ENCODE assay signal across 8 mouse cellular contexts in the genomic region with DNA sequence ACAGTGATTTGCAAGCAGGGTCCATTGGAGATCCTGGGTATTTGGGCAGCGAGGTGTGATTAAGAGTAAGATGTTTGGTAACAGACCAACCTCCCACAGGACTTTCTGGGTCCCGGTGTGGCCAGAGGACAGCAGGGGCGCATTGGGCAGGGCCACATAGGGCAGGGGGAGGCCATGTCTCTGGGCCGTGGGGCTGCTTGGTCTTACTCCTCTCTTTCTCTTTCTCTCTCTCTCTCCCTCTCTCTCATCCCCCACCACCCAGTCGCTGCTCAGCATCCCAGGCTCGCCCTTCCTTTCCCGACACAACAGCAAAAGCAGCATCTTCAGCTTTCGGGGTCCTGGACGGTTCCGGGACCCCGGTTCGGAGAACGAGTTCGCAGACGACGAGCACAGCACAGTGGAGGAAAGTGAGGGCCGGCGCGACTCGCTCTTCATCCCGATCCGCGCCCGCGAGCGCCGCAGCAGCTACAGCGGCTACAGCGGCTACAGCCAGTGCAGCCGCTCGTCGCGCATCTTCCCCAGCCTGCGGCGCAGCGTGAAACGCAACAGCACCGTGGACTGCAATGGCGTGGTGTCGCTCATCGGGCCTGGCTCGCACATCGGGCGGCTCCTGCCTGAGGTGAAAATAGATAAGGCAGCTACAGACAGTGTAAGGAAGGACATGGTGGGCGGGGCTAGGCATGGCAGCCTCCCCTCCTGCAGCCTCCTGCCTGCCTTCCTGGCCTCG.
DNase-seq lines count a peak whose midpoint lies in the region; ATAC-seq lines count a peak whose summit lies in the region.

No protein-coding gene starts in this region.

- H3K9me3 ChIP-seq in embryonic facial prominence, embryonic 13.5 days, result no peaks in the 10 kb centered on the region
- H3K9me3 ChIP-seq in hindbrain, embryonic 11.5 days (ENCODE audit: control insufficient read depth, low read length), result no peaks in the 10 kb centered on the region
- no peaks in the 10 kb centered on the region for H3K9me3 ChIP-seq in limb, embryonic 12.5 days
- H3K9me3 ChIP-seq in midbrain, embryonic 12.5 days, result no peaks in the 10 kb centered on the region
- H3K9me3 ChIP-seq in stomach, embryonic 14.5 days (ENCODE audit: control insufficient read depth, low read depth, low read length), result no peaks in the 10 kb centered on the region

- H3K4me2 ChIP-seq in embryonic facial prominence, embryonic 13.5 days, result peak overlapping the region; percentile 80
- peak overlapping the region; percentile 84 for H3K4me2 ChIP-seq in hindbrain, embryonic 11.5 days (replicated peaks; ENCODE audit: low read depth, low read length)
- peak overlapping the region; percentile 75 for H3K4me2 ChIP-seq in limb, embryonic 12.5 days
- peak overlapping the region; percentile 81 for H3K4me2 ChIP-seq in midbrain, embryonic 12.5 days (replicated peaks)
- H3K4me2 ChIP-seq in stomach, embryonic 14.5 days (replicated peaks; ENCODE audit: low read depth, low read length), result peak overlapping the region; percentile 73

- H3K4me3 ChIP-seq in embryonic facial prominence, embryonic 13.5 days, result peak overlapping the region; percentile 61
- peak overlapping the region; percentile 46 for H3K4me3 ChIP-seq in hindbrain, embryonic 11.5 days (ENCODE audit: low read depth, low read length)
- H3K4me3 ChIP-seq in limb, embryonic 12.5 days (replicated peaks), result peak overlapping the region; percentile 60
- peak overlapping the region; percentile 52 for H3K4me3 ChIP-seq in midbrain, embryonic 12.5 days
- H3K4me3 ChIP-seq in stomach, embryonic 14.5 days (ENCODE audit: low read depth, low read length), result peak overlapping the region; percentile 40

- no peaks in the 10 kb centered on the region for H3K36me3 ChIP-seq in embryonic facial prominence, embryonic 13.5 days
- no peaks in the 10 kb centered on the region for H3K36me3 ChIP-seq in hindbrain, embryonic 11.5 days (ENCODE audit: control insufficient read depth, insufficient read depth, low read length)
- no peaks in the 10 kb centered on the region for H3K36me3 ChIP-seq in limb, embryonic 12.5 days
- H3K36me3 ChIP-seq in midbrain, embryonic 12.5 days, result no peaks in the 10 kb centered on the region
- no peaks in the 10 kb centered on the region for H3K36me3 ChIP-seq in stomach, embryonic 14.5 days (ENCODE audit: control insufficient read depth, insufficient read depth, low read length)

- no peak overlapping the region for H3K27ac ChIP-seq in embryonic facial prominence, embryonic 13.5 days
- H3K27ac ChIP-seq in hindbrain, embryonic 11.5 days (ENCODE audit: low read depth, low read length), result peak overlapping the region; percentile 65
- no peak overlapping the region for H3K27ac ChIP-seq in limb, embryonic 12.5 days
- peak overlapping the region; percentile 77 for H3K27ac ChIP-seq in midbrain, embryonic 12.5 days (replicated peaks)
- H3K27ac ChIP-seq in stomach, embryonic 14.5 days (ENCODE audit: low read length), result no peak overlapping the region

- ATAC-seq in embryonic facial prominence, embryonic 13.5 days (ENCODE audit: insufficient number of reproducible peaks, insufficient read depth, low FRiP score, low TSS enrichment, low read depth), result peak; percentile 48; the same call in 1 of the 2 replicates
- peak; percentile 89 for ATAC-seq in hindbrain, embryonic 11.5 days (ENCODE audit: low FRiP score)
- ATAC-seq in limb, embryonic 12.5 days (ENCODE audit: insufficient number of reproducible peaks, insufficient read depth, low FRiP score, low TSS enrichment, low read depth), result peak; percentile 84
- ATAC-seq in midbrain, embryonic 12.5 days (ENCODE audit: low FRiP score, low read depth), result peak; percentile 89
- peak; percentile 76 for ATAC-seq in stomach, embryonic 14.5 days (ENCODE audit: insufficient number of reproducible peaks, insufficient read depth, low FRiP score, low read depth)

- H3K4me1 ChIP-seq in embryonic facial prominence, embryonic 13.5 days, result peaks cover 4% of the 10 kb centered on the region; the same call in 1 of the 2 replicates
- H3K4me1 ChIP-seq in hindbrain, embryonic 11.5 days (replicated peaks; ENCODE audit: control insufficient read depth, insufficient read depth, low read length), result no peaks in the 10 kb centered on the region
- peaks cover 8% of the 10 kb centered on the region; the same call in 1 of the 2 replicates for H3K4me1 ChIP-seq in limb, embryonic 12.5 days (replicated peaks)
- peaks cover 28% of the 10 kb centered on the region for H3K4me1 ChIP-seq in midbrain, embryonic 12.5 days
- no peaks in the 10 kb centered on the region for H3K4me1 ChIP-seq in stomach, embryonic 14.5 days (ENCODE audit: control insufficient read depth, insufficient read depth, low read length)

- DNase-seq in gastrocnemius, postnatal 10 days, result peak; percentile 59
- DNase-seq in gastrocnemius, adult 8-10 months (ENCODE audit: low spot score in 2 of 2), result no peak
- DNase-seq in T-cell, adult 2 months (ENCODE audit: low spot score), result peak; percentile 24
- peak; percentile 82 for DNase-seq in hindbrain, embryonic 11.5 days (ENCODE audit: low spot score)

- peaks cover 5% of the 10 kb centered on the region; the same call in 1 of the 2 replicates for H3K27me3 ChIP-seq in embryonic facial prominence, embryonic 13.5 days
- H3K27me3 ChIP-seq in hindbrain, embryonic 11.5 days (ENCODE audit: control insufficient read depth, insufficient read depth, low read length), result no peaks in the 10 kb centered on the region
- H3K27me3 ChIP-seq in limb, embryonic 12.5 days, result 0 out of 2 replicates have a peak, but pooled peaks cover 5% of the 10 kb centered on the region
- no peaks in the 10 kb centered on the region; the same call in 1 of the 2 replicates for H3K27me3 ChIP-seq in midbrain, embryonic 12.5 days
- no peaks in the 10 kb centered on the region for H3K27me3 ChIP-seq in stomach, embryonic 14.5 days (ENCODE audit: control insufficient read depth, insufficient read depth, low read length)

- WGBS in embryonic facial prominence, embryonic 13.5 days, result under 1% methylated on average over 46 of the region's 46 CpGs
- under 1% methylated on average over 46 of the region's 46 CpGs for WGBS in hindbrain, embryonic 11.5 days
- under 1% methylated on average over 46 of the region's 46 CpGs for WGBS in limb, embryonic 12.5 days
- under 1% methylated on average over 46 of the region's 46 CpGs for WGBS in midbrain, embryonic 12.5 days
- WGBS in stomach, embryonic 14.5 days, result under 1% methylated on average over 46 of the region's 46 CpGs

- H3K9ac ChIP-seq in embryonic facial prominence, embryonic 13.5 days, result peak overlapping the region; percentile 77
- H3K9ac ChIP-seq in hindbrain, embryonic 11.5 days (ENCODE audit: low read depth, low read length), result peak overlapping the region; percentile 76
- H3K9ac ChIP-seq in limb, embryonic 12.5 days (replicated peaks), result peak overlapping the region; percentile 57
- H3K9ac ChIP-seq in midbrain, embryonic 12.5 days (replicated peaks), result peak overlapping the region; percentile 69
- H3K9ac ChIP-seq in stomach, embryonic 14.5 days (replicated peaks; ENCODE audit: low read depth, low read length), result peak overlapping the region; percentile 33

Comparison
In these comparisons a context has a peak if more than half of its experiments do, and no peak if none do; other contexts are left out.
1. DNase-seq: peak in gastrocnemius, postnatal 10 days (single experiment), T-cell, adult 2 months (single experiment) and hindbrain, embryonic 11.5 days (single experiment); none in gastrocnemius, adult 8-10 months (0 of 2).
2. H3K27ac ChIP-seq: peak in hindbrain, embryonic 11.5 days (single experiment) and midbrain, embryonic 12.5 days (single experiment); none in embryonic facial prominence, embryonic 13.5 days (single experiment), limb, embryonic 12.5 days (single experiment) and stomach, embryonic 14.5 days (single experiment).
3. Peak in every context shown above with its lines, with median percentiles within 50 percentile points of each other: ATAC-seq, H3K4me2 ChIP-seq, H3K4me3 ChIP-seq and H3K9ac ChIP-seq.